Mouse (Mus musculus) cerebellum, adult 9-10 months (tissue): Measurements from ENCODE around the gene Pkp3.
"Not testable (repeated sequence)": the region's sequence is repeated elsewhere in the genome, so short reads cannot be mapped to it uniquely, and the experiment has no call there.

ENCODE experiments used
- DNase-seq: peaks from one replicate; pipeline ENCODE4 v3.0.0; 2022

Gene Pkp3

DNA sequence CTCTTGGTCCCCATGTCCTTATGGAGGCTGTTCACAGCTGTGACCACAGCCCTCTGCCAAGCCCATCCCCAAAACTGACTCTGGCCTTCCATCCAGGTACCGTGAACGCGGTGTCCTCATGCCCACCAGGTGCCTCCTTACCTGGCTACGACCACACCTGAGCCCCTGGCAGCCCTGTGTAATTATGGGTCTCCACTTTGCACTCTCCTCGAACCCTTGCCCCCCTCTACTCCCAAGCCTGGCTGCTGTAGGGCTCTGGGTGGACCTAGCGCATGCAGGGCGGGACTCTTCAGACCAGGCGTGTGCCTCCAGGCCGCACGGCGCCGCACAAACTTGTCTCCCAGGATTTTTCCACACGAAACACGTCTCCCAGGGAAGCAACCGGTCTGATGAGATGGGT lies at the start of gene Pkp3:
TSS of gene Pkp3 (plus strand) at position 378 of the 400 bp plus-strand sequence.
- DNase-seq = no peak

DNA sequence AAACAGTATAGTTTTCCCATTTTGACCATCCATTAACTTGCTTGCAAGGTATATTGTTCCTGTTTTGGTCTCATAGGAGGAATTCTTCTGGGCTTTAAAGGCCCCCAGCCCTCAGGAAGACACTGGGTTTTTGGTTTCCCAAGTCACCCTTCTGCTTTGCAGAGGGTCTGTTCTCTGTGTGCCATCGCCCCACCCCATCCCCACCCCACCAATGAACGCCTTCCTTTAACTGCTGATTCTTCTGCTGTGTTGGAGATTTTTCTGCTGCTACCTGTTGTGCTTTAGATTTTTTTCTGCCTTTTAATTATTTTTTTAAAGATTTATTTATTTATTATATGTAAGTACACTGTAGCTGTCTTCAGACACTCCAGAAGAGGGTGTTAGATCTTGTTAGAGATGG lies 49.2 kb upstream of the Pkp3 start, which contains the start of gene Gm17387:
TSS of gene Gm17387 (plus strand) at position 301 of the 400 bp plus-strand sequence.
- no peak for DNase-seq

DNA sequence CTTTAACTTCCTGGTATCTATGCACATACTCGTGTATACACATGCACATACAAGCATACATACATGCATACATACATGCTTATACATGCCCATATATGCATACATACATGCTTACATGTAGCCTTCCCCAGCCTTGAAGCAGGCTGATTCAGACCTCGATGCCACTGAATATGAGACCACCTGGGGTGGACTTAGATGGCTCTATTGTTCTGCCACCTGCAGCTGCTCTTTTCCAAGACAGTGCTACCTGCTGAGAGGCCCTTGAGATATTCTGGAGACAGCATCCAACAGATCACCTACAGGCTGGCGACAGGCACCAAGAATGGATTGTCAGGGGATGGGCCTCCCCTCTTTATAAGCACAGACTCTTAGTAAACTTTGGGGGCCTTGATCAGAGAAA lies 47.6 kb upstream of the Pkp3 start:
- DNase-seq = no peak

DNA sequence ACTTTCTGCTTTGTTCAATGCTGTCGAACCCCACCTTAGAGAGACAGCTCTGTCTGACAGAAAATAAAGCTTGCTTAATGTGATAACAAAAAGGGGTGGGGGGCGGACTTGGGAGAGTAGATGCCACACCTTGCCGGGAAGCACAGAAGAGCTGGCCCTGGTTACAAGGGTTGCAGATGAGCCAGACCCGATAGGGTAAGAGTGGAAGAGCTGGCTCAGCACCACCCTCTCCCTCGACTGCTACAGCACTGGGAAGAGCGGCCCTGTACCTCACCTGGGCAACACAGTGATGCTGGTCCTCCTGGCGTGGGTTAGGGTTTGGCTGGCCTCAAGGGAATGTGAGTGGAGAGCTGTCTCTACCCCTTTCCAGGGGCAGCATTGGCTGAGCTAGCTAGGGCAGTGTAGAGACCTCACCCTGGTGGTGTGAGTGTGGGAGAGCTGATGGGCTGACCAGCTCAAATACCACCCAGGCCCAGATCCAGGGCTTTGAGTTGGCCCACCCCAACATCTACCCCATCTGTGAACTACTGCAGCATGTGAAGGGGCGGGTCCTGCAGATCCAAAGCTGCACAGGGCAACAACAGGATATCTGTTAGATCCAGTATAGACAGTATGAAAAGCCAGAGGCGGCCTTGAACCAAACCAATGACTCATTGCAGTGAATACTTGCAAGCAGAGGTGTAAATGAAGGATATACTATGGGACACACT lies 45.4 kb upstream of the Pkp3 start:
- DNase-seq = no peak

DNA sequence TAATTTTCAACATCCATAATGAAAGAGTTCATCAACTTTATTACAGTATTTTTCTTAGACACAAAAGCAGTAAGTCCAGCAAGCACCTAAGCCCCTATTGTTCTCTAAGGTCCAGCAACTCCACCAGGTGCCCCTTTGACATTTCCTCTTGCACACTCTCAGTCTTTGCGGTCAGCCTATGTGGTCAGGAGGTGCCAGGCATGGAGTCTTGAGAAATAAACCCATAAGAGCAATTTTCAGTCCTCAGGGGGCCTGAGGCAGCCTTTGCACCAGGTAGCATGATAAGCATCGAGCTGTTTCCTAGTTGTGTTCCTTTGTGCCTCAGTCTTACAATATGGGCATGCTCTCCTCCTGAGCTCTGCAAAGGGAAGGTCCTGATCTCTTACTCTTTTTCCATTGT lies 41.4 kb upstream of the Pkp3 start:
- DNase-seq = not testable (repeated sequence)

DNA sequence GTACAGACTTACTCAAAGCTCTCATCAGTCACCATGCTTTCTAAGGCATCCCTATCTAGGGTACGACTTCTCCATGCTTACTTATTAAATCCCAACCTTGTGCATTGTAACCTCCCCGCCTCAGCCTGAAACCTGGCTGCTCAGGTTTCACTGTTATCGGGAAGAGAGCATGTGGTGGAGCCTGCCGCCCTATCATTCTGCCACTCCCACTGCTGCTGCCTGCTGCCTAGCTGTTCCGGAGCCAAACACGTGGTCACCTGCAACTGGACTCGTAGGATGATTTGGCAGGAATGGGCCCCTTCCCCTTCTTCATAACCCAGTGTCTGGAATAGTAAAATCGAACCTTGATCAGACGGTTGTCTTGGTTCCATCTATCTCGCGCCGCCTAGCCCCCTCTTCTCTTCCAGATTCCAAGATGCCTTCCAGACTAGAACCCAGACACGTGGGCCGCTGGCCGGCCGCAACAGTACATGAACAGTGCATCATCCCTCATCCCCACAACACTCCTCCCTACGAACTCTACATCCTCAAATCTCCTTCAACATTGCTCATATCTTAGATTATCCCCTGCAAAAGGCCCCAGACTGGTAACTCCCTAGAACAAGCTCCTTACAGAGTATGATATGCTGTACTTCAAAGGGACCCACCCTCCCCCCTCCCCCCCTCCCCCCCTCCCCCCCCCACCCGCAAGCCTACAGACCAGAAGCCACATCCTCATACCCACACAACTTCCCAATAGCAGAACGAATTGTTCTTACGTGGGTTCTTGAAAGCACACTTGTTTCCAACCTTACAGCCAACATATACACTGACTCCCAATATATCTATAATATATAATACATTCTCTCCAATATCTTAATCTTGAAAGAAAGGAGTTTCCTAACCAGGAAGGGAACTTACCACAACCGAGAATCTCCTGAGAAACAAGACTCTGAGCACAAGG lies 39.7 kb upstream of the Pkp3 start:
- no peak for DNase-seq

DNA sequence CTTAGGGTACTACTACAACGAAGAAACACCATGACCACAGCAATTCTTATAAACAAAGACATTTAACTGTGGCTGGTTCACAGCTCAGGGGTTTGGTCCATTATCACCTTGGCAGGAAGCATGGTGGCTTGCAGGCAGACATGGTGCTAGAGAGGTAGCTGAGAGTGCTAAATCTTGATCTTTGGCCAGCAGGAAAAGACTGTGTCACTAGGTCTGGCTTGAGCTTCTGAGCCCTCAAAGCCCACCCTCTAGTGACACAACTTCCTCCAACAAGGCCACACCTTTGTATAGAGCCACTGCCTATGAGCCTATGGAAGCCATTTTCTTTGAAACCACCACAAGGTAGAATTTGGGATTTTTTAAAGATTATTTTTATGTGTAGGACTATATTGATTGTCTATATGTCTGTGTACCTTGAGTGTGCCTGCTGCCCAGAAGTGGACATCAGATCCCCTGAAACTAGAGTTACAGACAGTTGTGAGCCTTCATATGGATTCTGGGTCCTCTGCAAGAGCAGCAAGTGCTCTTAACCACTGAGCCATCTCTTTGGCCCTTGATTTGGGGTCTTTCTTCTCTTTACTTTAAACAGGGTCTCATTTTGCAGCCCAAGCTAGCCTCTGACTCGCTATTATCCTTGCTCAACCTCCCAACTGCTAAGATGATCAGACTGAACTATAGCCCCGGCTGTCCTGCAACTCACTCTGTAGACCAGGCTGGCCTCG lies 38.5 kb upstream of the Pkp3 start:
- no peak for DNase-seq

DNA sequence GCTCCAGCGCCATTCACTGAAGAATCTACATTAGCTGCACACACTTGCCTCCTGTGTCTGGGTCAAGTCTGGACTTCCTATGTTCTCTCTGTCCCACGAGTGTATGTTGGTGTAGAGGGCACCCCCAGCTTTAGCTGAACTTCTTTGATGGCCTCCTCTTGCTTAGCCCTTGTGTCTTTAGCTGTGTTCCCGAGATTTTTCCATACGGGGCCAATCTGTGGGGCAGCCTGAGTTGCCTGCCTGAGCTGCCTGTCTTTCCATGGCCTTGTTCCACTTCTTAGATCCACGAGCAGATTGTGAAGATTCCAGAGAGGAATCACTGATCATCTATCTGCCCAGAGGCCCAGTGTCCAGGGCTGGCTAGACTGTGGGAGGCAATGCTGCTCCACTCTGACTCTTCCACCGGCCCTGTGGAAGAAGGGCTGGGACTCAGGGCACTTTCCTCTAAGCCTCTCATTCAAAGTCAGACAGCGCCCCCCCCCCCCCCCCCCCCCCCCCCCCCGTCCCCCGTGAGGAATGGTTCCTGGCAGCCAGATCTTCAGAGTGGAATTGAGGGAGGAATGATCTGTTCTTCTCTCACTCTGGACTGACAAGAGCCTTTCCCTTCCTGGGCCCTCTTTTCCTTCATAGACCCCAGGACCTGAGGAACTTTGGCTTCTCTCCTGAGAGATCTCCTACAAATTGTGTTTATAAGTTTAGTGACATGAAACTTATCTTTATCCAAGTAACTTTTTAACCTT lies 37.0 kb upstream of the Pkp3 start:
- no peak for DNase-seq

DNA sequence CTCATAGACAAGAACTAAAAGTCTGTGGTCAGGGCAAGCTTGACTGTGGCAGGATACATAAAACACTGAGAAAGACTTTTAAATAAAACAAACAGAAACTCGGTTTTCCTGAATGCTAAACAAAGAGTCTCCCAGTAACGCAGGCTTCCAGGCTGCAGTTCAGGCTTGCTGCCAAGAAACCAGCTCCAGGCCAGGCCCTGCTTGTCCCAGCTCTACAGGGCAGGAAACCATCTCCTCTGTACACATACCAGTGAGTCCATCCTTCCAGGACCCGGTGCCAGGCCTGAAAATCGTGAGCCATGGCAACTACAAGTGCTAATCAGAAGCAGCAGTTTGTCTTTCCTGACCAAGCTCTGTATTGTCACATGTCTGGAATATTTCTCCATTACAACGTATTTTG lies 36.4 kb upstream of the Pkp3 start:
- DNase-seq = peak; percentile 45

DNA sequence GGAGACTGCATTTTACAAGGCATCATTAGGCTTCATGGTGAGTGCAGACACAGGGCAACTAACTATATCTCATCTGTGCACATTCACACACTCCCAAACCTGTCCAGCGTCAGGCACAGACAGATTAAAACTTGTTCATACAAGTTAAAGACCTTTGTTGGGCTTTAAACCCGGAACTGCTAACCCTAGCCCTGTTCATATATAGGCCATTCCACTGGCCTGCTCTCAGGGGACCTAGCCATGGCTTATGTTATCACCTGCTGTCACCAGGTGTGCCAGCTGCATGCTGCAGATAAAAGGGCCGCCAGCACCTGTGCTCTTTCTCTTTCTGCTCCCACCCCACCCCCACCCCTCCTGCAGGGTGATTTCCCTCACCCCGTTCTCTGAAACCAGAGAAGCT lies 35.5 kb upstream of the Pkp3 start:
- DNase-seq = no peak

DNA sequence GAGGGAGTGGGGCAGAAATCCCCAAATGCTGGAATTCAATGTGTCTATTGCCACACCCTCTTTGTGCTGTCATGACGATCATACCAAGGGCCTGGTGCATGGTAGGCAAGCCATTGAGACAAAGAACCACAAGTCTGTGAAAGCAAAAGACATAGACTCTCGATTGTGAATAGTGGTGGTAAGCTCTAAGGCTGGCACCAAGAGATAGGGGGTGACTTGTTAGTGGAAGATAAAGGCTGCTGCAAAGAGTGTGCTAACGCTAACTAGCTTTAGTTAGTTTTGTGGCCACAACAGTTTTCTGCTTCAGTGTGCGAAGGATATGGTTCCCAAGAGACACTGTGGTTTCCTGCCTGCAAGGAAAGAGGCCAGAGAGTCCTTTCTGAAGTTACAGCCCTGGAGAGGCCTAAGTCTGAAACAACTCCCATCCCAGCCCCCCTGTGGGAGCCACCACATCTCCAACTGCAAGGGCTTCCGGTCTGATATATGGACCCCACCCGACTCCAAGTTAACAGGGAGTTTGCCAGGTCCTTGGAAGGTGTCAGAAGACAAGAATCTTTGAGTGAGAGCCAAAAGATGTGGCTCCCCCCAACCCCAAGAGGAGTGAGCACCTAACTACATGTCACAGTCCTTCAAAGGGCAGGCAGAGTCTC lies 31.0 kb upstream of the Pkp3 start:
- no peak for DNase-seq

DNA sequence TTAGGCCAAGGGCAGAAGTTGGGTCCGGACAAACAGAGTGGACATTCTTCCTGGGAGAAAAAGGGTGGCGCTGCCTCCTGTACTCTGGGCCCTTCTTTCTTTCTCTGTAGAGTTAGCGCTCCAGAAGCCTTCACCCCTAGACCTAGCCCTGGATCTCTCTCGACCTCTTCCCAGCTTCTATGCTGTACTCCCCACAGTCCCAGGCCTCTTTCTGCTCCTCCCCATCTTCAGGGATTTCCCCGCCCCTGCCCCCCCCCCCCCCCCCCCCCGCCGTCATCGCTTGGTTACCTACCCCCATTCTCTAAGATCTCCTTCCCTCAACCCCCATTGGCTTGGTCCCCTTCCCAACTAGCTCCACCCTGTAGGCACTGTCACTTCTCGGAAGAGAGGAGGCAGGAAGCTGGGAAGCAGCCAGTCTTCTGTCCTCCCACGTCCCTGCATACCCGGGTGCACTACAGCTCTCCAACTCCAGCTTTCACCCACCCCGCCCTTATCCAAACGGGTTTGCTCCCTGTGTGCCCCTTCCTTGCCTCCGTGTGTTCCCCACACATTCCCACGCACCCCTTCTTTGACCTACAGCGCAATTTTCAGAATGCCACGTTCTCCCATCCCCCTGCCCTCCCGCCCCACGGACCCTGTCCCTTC lies 30.3 kb upstream of the Pkp3 start:
- peak; percentile 65 for DNase-seq

DNA sequence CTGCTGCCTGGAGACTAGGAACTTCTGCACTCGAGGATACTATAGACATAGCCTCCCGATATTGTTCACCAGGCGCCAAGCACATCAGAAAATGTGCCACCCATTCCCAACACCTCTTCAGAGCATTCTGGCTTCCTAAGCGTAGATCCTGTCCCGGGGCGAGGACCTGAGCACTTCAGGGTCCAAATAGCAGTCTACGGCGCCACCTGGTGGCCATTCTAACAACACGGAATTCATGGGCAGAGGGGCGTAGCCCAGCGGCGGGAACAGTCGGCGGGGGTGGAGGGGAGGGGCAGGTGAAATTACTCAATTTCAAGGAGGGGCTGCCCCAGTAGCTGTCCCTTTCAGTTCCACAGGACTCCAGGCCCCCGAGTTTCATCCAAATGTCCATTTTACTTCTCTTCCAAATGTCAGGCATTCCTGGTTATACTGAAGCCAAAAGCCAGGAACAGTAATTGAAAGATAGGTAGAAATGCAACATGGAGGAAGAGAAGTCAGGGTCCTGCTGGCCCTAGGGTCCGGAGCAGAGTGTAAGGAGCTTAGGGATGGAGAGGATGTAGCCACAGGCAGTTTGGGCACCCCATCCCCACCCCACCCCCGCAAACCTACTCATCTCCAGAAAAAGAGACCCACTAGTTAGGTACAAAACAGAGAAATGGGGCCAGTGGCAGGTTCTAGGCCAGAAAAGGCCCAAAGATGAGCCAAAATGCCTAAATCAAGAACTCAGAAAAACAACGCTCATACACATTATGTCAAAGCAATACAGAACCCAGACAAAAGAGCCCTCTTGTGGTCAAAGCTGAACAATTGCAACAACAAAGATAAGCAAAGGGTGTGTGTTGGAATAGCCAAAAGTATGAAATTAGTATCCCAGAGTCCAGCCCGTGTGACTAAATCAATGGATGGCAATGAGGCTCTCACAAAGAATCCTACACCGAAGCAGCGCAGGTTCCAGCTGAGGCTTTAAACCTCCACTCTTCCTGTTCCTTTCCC lies 29.5 kb upstream of the Pkp3 start:
- peak; percentile 90 for DNase-seq

DNA sequence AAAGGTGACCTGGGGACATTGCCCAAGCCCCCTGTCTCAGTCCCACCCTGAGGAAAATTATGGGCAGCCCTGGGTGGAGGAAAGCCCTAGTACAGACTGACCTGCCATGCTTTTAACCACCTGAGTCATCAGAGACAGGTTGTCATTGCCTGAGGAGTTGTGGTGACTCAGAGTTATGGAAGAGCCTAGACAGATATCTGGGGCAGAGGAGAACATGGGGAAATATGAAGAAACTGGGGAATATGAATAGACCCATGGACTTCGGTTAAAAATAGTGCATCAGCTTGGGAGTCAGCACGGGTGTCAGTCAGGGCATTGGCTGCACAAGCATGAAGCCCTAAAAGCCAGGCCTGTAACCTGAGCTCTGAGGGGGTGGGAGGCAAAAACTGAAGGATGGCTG lies 28.7 kb upstream of the Pkp3 start:
- DNase-seq = no peak

DNA sequence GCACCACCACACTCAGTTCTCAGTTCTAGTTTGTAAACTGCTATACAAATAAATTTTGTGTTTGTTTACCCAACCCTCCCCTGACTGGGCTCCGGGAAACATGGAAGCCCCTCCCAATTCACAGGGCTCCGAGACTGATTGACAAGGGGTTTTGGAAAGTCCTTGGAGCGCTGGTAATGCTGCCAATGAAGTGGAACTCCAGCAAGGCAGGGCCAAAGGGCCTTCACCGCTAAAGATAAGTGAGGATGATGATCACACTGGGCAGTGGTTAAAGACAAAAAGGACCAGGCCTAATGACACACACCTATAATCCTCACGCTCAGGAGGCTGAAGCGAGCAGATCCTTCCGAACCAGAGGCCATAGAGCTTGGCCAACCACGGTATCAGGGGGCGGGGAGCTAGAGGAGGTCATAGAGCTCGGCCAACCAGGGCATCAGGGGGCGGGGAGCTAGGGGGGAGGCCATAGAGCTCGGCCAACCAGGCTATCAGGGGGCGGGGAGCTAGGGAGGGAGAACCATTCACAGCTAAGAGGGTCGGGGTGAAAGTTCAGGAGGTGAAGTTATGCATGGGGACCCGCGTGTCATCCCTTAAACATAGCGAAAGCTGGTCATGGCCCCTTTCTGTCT lies 26.8 kb upstream of the Pkp3 start:
- DNase-seq = no peak

DNA sequence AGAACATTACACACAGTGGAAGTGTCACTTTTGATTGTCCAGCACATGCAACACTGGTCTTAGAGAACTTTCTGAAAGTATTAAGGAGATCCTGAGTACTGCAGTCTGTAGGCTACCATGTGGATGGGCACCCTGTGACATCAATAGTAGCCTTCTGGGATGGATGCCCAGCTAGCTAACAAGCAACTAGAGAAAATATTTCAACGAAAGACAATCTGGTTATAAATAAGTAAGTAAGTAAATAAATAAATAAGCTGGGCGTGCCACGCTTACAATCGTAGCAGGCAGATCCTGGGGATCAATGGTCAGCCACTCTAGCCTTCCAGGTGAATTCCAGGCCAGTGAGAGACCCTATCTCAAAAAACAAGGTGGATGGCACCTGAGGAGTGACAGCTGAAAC lies 26.0 kb upstream of the Pkp3 start:
- DNase-seq = no peak

DNA sequence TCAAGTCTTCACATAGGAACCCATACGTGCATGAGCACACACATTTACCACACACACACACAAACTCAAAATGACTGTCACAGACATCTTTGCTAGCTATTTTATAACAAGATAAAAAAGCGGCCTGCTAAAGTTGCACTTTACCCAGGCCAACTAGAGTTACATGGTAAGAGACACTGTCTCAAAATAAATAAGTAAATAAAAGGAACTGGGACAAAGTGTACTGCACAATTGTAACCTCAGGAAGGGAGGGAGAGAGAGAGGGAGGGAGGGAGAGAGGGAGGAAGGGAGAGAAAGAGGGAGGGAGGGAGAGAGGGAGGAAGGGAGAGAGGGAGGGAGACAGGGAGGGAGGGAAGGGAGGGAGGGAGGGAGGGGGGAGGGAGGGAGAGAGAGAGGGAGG lies 25.6 kb upstream of the Pkp3 start:
- DNase-seq = no peak

DNA sequence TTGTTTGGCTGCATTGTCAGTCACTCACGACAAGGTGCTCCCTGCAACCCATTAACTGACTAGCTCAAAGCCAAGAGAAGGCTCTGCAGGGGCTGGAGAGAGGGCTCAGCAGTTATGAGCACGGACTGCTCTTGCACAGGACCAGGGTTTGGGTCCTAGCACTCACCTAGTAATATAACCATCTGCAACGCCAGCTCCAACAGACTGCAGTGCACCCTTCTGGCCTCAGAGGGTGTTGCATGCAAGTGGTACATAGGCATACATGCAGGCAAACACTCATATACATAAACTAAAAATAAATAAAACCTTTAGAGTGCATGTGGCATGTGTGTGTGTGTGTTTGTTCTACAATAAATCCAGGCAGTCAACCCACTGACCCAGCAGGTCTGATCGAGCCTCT lies 22.2 kb upstream of the Pkp3 start:
- no peak for DNase-seq

DNA sequence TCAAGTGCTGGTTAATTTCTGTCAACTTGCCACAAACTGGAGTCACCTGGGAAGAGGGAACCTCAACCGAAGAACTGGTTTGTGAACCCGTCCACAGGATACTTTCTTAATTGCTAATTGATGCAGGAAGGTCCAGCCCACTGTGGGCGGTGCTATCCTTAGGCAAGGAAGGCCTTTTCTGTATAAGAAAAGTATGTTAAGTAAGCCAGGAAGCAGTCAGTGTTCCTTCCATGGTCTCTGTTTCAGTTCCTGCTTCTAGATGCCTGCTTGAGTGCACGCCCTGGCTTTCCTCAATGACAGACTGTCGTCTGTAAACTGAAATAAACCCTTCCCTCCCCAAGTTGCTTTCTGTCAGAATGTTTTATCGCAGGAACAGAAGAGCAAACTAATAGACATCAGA lies 21.0 kb upstream of the Pkp3 start:
- DNase-seq = no peak

DNA sequence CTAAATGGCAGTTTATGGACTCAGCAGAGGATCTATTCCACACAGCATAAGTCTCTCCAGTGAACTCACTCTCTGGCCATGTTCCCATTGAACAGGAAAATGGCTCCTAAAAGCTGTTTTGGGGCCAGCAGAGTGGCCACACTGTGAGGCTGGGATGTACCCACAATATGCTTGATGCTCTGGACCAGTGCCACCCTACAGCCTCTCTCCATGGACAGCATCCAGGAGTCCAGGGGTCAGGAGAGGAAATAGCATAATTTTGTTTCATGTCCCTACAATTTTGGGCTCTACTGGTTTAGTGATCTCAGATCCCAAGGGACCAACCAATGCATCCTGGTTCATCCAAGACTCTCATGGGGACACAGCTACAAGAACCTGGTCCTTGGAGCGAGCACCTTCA lies 20.5 kb upstream of the Pkp3 start:
- DNase-seq = no peak
